Mouse (Mus musculus): Measurements from ENCODE around the gene Theg. TPM values are rescaled to one million over a fixed set of nuclear protein-coding genes. Genes with fewer than 3 reads are reported as not detected.

Gene Theg
- polyA plus RNA-seq, 1 experiment from 2014 or later: not detected

DNA sequence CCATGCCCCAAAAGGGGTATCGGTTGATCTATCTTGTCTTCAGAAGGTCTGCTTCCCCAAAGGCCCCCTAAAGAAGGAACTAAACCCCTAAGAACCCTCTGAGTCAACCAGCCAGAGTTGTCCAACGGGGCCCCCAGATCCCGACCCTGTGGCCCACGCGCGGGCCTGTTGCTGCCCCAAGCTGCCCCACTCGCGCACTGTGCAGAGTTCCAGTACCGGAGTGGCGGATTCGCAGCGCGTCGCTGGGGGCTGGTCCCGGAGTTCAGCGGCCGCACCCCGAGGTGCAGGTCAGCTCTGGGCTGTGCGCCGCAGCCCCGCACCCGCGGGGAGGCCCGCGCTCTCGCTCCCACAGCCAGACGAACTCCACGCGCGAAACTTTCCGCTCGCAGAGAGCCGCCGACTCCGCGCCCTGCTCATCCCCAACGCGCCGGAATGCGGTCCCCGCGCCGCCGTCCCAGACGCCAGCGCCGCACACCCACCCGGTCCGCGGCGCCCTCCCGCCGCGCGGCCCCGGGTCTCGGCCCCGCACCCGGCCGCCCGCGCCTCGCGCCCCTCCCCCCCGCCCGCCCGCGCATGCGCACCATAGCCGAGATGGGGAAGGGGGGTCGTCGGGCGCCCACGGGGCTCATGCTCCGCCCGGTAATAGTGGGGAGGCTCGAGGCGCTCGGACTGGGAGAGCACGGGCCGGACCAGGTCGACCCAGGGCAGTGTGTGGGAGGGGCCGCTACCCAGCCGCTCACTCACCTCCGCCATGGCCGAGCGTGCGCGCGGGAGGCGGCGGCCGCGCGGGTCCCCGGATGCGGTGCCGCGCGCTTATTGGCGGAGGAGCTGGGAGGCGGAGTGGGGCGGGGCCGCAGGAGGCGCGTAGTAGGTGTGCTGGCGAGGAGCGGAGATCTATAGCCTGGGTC lies 32.5 kb downstream of the Theg start, which contains the start of gene Mier2:
Mier2 (minus strand) TSS at position 870 of the 908 bp plus-strand sequence.
- H3K4me3 ChIP-seq (replicated peaks; ENCODE audit: low read length): peak within 1 kb of the TSS; percentile 66
- H3K36me3 ChIP-seq (ENCODE audit: control insufficient read depth, insufficient read depth): no peaks in the 10 kb centered on the region
- no peaks in the 10 kb centered on the region for H3K27me3 ChIP-seq (replicated peaks; ENCODE audit: control insufficient read depth, insufficient read depth, low read length)
- WGBS: 1% methylated on average over 87 of the region's 108 CpGs
- no peak within 1 kb of the TSS for H3K27ac ChIP-seq (ENCODE audit: low read length)
- H3K9ac ChIP-seq (replicated peaks; ENCODE audit: low read depth, low read length): peak within 1 kb of the TSS; percentile 90
- H3K4me1 ChIP-seq (replicated peaks; ENCODE audit: control insufficient read depth, insufficient read depth, low read length): peaks cover 23% of the 10 kb centered on the region
- no peaks in the 10 kb centered on the region for H3K9me3 ChIP-seq (ENCODE audit: control insufficient read depth, low read length)
- peak; percentile 87 for ATAC-seq
- H3K4me2 ChIP-seq (ENCODE audit: low read length): peak within 1 kb of the TSS; percentile 76

DNA sequence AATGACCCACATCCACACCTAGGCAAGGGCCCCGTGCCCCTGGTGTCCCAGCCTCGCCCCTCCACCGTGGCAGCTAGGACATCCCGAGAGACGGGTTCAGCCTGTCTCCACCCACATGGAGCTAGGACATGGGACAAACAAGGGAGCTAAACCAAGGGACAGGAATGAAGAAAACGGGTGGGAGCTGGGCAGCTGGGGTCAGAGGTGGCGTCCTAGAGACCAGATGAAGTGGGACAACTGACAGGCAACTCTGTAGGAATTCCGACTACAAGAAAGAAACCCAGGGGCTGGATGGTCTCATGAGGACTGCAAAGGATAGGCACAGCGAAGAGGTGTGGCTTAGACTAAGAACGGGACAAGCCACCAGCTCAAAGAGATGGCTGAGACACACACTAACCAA lies 33.4 kb downstream of the Theg start:
- Histone ChIP-seq H3K27me3 (replicated peaks; ENCODE audit: control insufficient read depth, insufficient read depth, low read length) (no peaks in the 10 kb centered on the region), H3K9me3 (ENCODE audit: control insufficient read depth, low read length) (no peaks in the 10 kb centered on the region), H3K4me1 (replicated peaks; ENCODE audit: control insufficient read depth, insufficient read depth, low read length) (peaks cover 23% of the 10 kb centered on the region), H3K9ac (replicated peaks; ENCODE audit: low read depth, low read length) (peak overlapping the region; percentile 90; the same call in 1 of the 2 replicates), H3K27ac (ENCODE audit: low read length) (no peak overlapping the region), H3K4me2 (ENCODE audit: low read length) (peak overlapping the region; percentile 76), H3K36me3 (ENCODE audit: control insufficient read depth, insufficient read depth) (peaks cover 8% of the 10 kb centered on the region), H3K4me3 (replicated peaks; ENCODE audit: low read length) (peak overlapping the region; percentile 66)
- peak; percentile 3; the same call in 1 of the 2 replicates for ATAC-seq
- 35% methylated on average over 10 of the region's 10 CpGs for WGBS

DNA sequence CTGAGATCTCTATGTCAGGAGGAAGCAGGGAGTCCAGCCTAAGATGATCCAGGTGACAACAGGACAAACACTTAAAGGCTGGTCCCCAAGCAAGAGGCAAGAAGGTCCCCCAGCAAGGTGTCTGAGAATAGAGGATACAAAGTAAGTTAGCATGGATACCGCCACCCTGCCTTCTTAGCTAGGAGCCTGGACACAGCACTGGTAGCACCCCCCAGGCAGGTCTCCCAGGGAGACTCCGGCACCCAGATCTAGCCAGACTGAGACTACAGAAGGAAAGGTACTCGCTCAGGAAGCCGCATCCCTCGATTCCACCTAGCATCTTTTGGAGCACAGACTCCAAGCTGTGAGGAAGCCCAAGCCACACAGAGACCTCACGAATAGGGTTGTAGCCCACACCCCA lies 34.0 kb downstream of the Theg start:
- WGBS: 93% methylated on average over 6 of the region's 6 CpGs
- ATAC-seq: no peak
- H3K4me1 ChIP-seq (replicated peaks; ENCODE audit: control insufficient read depth, insufficient read depth, low read length): peaks cover 23% of the 10 kb centered on the region
- H3K4me2 ChIP-seq (ENCODE audit: low read length): peak overlapping the region; percentile 76
- no peaks in the 10 kb centered on the region for H3K9me3 ChIP-seq (ENCODE audit: control insufficient read depth, low read length)
- H3K4me3 ChIP-seq (replicated peaks; ENCODE audit: low read length): no peak overlapping the region
- H3K9ac ChIP-seq (replicated peaks; ENCODE audit: low read depth, low read length): no peak overlapping the region
- peaks cover 12% of the 10 kb centered on the region for H3K36me3 ChIP-seq (ENCODE audit: control insufficient read depth, insufficient read depth)
- no peak overlapping the region for H3K27ac ChIP-seq (ENCODE audit: low read length)
- H3K27me3 ChIP-seq (replicated peaks; ENCODE audit: control insufficient read depth, insufficient read depth, low read length): no peaks in the 10 kb centered on the region

DNA sequence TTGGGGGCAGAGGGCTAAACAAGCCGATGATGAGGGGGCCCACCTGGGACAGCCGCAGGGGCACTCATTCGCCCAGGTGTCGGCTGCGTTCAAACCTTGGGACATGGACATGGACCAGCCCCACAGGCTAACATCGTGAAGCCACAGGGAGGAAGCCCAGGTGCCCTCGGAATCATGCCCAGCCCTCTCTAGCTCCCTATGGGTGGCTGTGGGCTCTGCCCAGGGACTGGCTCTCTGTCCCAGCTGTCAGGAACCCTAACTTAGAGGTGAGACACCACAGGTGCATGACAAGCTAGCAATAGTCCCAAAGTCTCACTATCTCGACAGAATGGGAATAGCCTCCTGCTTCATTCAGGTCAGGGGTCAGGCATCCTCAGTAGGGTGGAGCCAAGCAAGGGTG lies 34.6 kb downstream of the Theg start:
- H3K4me2 ChIP-seq (ENCODE audit: low read length): no peak overlapping the region
- H3K27ac ChIP-seq (ENCODE audit: low read length): no peak overlapping the region
- ATAC-seq: no peak
- H3K27me3 ChIP-seq (replicated peaks; ENCODE audit: control insufficient read depth, insufficient read depth, low read length): no peaks in the 10 kb centered on the region
- no peaks in the 10 kb centered on the region for H3K9me3 ChIP-seq (ENCODE audit: control insufficient read depth, low read length)
- 93% methylated on average over 8 of the region's 8 CpGs for WGBS
- H3K9ac ChIP-seq (replicated peaks; ENCODE audit: low read depth, low read length): no peak overlapping the region
- peaks cover 23% of the 10 kb centered on the region for H3K4me1 ChIP-seq (replicated peaks; ENCODE audit: control insufficient read depth, insufficient read depth, low read length)
- H3K36me3 ChIP-seq (ENCODE audit: control insufficient read depth, insufficient read depth): peaks cover 16% of the 10 kb centered on the region
- H3K4me3 ChIP-seq (replicated peaks; ENCODE audit: low read length): no peak overlapping the region

DNA sequence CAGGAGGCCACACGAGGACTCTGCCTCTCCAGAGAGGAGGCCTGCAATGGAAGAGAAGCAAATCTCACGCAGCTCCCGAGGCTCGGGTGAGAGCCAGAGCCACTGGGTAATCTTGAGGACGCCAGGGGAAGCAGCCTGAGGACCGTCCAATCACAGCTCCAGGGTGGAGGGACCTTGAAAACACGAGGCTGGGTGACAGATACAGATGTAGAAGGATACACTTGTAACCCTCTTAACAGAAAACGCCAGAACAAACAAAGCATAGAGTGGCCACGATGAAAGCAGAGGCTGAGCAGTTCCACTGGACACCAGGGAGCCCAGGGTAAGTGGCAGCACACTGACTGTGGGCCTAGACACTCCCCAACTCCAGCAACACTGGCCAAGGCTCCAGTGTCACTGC lies 36.8 kb downstream of the Theg start:
- peaks cover 22% of the 10 kb centered on the region for H3K4me1 ChIP-seq (replicated peaks; ENCODE audit: control insufficient read depth, insufficient read depth, low read length)
- no peaks in the 10 kb centered on the region for H3K9me3 ChIP-seq (ENCODE audit: control insufficient read depth, low read length)
- H3K27ac ChIP-seq (ENCODE audit: low read length): no peak overlapping the region
- 82% methylated on average over 9 of the region's 9 CpGs for WGBS
- no peak overlapping the region for H3K4me3 ChIP-seq (replicated peaks; ENCODE audit: low read length)
- H3K4me2 ChIP-seq (ENCODE audit: low read length): no peak overlapping the region
- peaks cover 30% of the 10 kb centered on the region for H3K36me3 ChIP-seq (ENCODE audit: control insufficient read depth, insufficient read depth)
- no peak overlapping the region for H3K9ac ChIP-seq (replicated peaks; ENCODE audit: low read depth, low read length)
- ATAC-seq: no peak
- no peaks in the 10 kb centered on the region for H3K27me3 ChIP-seq (replicated peaks; ENCODE audit: control insufficient read depth, insufficient read depth, low read length)

DNA sequence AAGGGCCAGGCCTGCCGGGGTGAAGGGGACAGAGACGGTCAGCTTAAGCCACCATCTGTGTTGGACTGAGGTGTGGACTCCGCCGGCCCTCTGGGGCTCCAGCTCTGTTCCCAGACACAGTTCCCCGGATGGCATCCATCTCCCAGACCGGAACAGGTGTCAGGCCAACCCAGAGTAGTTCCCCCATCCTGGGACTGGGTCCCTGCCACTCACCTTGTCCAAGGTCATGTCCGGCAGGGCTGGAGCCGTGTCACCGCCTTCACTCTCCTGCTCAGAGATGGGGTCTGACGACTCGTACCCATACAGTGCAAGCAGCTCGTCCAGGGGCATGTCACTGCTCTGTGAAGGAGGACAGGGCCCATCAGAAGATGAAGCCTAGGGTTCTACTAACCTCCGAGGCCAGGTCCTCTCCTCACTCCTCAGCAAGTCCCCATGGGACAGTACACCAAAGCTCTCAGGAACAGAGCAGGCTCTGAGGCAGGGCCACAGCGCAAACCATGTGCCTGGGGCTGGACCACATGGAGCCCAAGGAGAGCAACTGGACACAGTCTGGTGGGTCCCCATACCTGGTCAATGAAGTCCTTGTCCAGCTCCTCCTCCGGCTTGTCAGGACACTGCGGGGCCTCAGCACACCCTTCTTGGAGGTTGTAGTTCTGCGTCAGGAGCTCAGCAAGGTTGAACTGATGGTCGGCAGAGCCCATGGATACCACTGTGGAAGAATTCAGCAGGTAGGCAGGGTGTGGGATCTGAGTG lies 38.0 kb downstream of the Theg start:
- H3K9ac ChIP-seq (replicated peaks; ENCODE audit: low read depth, low read length): no peak overlapping the region
- peaks cover 17% of the 10 kb centered on the region for H3K4me1 ChIP-seq (replicated peaks; ENCODE audit: control insufficient read depth, insufficient read depth, low read length)
- H3K4me2 ChIP-seq (ENCODE audit: low read length): no peak overlapping the region
- H3K27me3 ChIP-seq (replicated peaks; ENCODE audit: control insufficient read depth, insufficient read depth, low read length): no peaks in the 10 kb centered on the region
- H3K27ac ChIP-seq (ENCODE audit: low read length): no peak overlapping the region
- no peaks in the 10 kb centered on the region for H3K9me3 ChIP-seq (ENCODE audit: control insufficient read depth, low read length)
- peaks cover 37% of the 10 kb centered on the region for H3K36me3 ChIP-seq (ENCODE audit: control insufficient read depth, insufficient read depth)
- WGBS: 94% methylated on average over 18 of the region's 18 CpGs
- no peak for ATAC-seq
- no peak overlapping the region for H3K4me3 ChIP-seq (replicated peaks; ENCODE audit: low read length)

DNA sequence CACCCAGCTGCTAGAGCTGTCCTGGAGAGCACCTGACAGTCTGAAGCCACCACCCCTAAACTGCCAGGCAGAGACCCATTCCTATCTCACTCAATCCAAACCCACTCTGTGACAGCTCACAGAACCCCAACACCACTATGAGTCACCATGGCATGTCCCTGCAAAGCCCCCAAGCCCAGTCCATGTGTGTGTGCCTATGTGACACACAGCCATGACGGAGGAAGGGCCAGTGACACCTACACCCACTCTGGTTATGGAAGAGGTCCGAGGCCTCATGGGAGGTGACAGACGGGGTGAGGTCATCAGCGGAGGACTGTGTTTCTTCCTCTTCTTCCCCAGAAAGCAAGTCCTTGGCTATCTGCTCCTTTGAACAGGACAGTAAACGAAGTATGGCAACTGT lies 38.6 kb downstream of the Theg start:
- H3K4me3 ChIP-seq (replicated peaks; ENCODE audit: low read length): no peak overlapping the region
- 95% methylated on average over 5 of the region's 5 CpGs for WGBS
- H3K27ac ChIP-seq (ENCODE audit: low read length): no peak overlapping the region
- H3K4me1 ChIP-seq (replicated peaks; ENCODE audit: control insufficient read depth, insufficient read depth, low read length): peaks cover 11% of the 10 kb centered on the region
- no peaks in the 10 kb centered on the region for H3K27me3 ChIP-seq (replicated peaks; ENCODE audit: control insufficient read depth, insufficient read depth, low read length)
- H3K9ac ChIP-seq (replicated peaks; ENCODE audit: low read depth, low read length): no peak overlapping the region
- H3K9me3 ChIP-seq (ENCODE audit: control insufficient read depth, low read length): no peaks in the 10 kb centered on the region
- H3K36me3 ChIP-seq (ENCODE audit: control insufficient read depth, insufficient read depth): peaks cover 42% of the 10 kb centered on the region
- no peak overlapping the region for H3K4me2 ChIP-seq (ENCODE audit: low read length)
- no peak for ATAC-seq

DNA sequence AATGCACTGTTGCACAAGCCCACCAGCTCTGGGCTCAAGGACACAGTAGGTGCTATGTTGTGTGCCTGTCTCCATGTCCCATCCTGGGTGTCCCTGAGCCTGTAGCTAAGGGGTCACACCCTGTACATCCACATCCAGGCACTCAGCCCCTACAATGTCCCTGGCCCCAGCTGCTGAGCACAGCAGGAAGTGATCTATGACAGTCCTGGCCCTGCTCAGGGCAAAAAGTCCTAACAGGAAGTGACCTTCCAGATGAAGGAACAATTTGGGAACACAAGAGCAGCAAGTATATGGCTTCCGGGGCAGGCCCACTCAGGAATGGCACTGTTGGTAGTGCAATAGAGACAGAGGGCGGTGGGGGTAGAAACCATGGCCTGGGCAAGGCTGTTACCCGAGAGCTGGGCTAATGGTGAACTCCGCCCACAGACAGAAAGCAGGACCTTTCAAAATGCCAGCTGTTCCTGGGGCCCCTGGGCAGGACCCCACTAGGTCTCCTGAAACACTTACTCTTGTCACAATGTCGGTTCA lies 39.9 kb downstream of the Theg start:
- no peak overlapping the region for H3K9ac ChIP-seq (replicated peaks; ENCODE audit: low read depth, low read length)
- no peak overlapping the region for H3K27ac ChIP-seq (ENCODE audit: low read length)
- no peaks in the 10 kb centered on the region for H3K9me3 ChIP-seq (ENCODE audit: control insufficient read depth, low read length)
- ATAC-seq: no peak
- peaks cover 49% of the 10 kb centered on the region for H3K36me3 ChIP-seq (ENCODE audit: control insufficient read depth, insufficient read depth)
- 91% methylated on average over 5 of the region's 5 CpGs for WGBS
- no peak overlapping the region for H3K4me3 ChIP-seq (replicated peaks; ENCODE audit: low read length)
- peaks cover 1% of the 10 kb centered on the region for H3K4me1 ChIP-seq (replicated peaks; ENCODE audit: control insufficient read depth, insufficient read depth, low read length)
- no peak overlapping the region for H3K4me2 ChIP-seq (ENCODE audit: low read length)
- no peaks in the 10 kb centered on the region for H3K27me3 ChIP-seq (replicated peaks; ENCODE audit: control insufficient read depth, insufficient read depth, low read length)

DNA sequence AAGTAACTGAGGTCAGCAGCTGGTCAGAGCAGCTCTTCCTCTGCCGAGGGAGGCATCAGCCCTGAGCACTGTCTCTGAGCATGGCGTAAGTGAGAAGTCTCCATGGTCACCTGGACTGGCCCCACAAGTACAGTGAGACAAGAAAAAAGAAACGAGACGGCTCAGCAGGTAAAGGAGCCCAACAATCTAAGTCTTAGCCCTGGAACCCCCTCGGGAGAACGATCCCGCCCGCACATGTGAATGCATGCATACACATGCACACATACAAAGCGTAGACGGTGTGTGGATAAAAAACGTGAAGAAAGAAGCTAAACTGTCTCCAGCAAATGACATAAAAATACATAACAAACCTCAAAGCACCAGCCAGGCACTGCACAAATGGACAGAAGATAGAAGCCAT lies 40.6 kb downstream of the Theg start:
- Histone ChIP-seq H3K4me2 (ENCODE audit: low read length) (no peak overlapping the region), H3K27me3 (replicated peaks; ENCODE audit: control insufficient read depth, insufficient read depth, low read length) (no peaks in the 10 kb centered on the region), H3K36me3 (ENCODE audit: control insufficient read depth, insufficient read depth) (peaks cover 49% of the 10 kb centered on the region), H3K4me3 (replicated peaks; ENCODE audit: low read length) (no peak overlapping the region), H3K9ac (replicated peaks; ENCODE audit: low read depth, low read length) (no peak overlapping the region), H3K27ac (ENCODE audit: low read length) (no peak overlapping the region), H3K9me3 (ENCODE audit: control insufficient read depth, low read length) (no peaks in the 10 kb centered on the region), H3K4me1 (replicated peaks; ENCODE audit: control insufficient read depth, insufficient read depth, low read length) (no peaks in the 10 kb centered on the region)
- WGBS: 93% methylated on average over 11 of the region's 11 CpGs
- ATAC-seq: no peak
